Mouse (Mus musculus): ENCODE data around the gene Spsb1.

The Spsb1 gene

DNA sequence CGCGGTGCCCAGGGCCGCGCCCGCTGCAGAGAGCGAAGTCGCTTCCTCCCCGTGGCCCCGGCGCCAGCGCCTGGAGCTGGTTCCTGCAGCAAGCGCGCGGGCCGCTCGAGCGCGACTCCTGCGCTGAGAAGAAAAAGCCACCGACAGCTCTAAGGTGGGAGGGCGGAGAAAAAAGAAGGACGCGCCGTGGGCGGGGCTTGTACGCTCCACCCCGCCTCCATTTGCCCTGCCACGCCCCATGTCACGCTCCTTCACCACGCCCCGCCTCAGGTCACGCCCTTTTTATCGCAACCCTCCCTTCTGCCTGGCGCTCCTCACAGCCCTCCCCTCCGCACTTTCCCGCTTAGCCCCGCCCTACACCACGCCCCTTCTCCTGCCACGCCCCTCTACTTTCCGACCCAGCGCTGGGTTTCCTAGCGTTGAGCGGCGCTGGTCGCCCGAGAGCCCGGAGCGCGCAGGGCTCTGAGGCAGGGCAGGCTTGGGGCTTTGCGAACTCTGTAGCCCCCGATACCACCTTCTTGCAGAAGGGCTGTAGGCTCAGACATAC lies at the start of gene Spsb1:
TSS of gene Spsb1 (minus strand) at position 151 of the 547 bp plus-strand sequence.
- in situ Hi-C loops (cut with MboI) = loop anchor here (5.0 kb wide), 1 partner anchor 118 kb away; no protein-coding TSS in a partner anchor

DNA sequence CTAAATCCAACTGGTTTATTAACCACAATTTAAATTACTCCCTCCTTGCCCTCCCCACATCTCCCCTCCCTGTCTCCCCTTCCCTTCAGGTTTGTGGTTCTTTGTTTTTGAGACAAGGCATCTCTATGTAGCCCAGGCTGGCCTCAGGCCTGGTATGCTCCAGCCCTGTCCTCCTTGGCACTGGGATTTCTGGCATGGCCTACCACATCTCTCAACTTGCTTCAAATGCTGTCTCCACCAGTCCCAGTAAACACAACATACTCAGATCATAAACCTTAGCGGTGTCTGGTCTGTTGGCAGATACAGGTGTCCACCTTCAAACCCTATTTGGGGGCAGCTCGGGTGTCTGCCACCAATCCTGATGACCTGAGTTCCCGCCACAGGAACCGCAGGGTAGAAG lies 48.8 kb upstream of the Spsb1 start:
- in situ Hi-C loops (cut with MboI) = no loop called here

DNA sequence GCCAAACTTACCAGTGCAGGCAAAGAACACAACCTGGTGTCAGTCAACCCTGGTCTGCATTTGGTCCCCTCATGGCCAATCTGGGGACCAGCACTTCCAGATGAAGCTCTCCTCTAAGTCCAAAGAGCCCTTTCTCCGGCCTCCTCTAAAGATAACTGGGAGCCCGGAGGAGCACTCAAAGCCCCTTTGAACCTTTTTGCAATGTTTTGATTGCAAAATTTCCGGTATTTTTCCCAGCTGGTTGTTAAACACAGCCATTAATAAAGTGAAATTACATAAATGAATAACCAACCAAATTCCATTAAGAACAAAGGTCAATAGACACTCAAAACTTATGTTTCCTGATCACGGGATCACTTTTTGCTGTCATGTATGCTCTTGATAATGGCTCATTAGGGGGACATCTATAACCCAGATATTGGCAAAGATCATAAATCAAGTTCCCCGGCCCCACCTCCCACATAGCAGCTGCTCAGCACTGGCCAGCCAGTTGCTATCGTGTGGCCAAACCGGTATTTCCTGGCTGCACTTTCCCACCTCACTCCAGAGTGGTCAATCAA lies 48.3 kb upstream of the Spsb1 start:
- in situ Hi-C loops (cut with MboI) = no loop called here

DNA sequence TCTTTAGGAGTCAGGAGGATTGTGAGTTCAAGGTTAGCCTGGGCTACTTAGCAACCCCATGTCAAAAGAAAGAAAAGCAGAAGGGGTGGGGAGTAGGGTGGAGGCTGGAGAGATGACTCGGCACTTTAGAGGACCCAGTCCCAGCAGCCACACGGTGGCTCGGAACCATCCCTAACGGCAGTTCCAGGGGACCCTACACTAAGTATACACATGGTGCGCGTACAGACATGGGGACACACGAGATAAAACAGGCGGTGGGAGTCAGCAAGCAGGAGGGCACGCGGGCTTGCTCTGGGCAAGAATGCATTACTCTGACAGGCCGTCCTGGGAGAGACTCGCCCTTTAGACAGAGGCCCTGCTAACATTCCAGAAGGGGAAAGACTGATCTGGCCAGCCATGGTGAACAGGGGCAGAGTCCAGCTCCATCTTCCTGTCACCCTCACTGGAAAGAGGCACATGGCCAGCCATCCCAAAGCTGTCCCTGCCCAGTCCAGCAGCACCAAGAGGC lies 47.2 kb upstream of the Spsb1 start:
- in situ Hi-C loops (cut with MboI) = no loop called here

DNA sequence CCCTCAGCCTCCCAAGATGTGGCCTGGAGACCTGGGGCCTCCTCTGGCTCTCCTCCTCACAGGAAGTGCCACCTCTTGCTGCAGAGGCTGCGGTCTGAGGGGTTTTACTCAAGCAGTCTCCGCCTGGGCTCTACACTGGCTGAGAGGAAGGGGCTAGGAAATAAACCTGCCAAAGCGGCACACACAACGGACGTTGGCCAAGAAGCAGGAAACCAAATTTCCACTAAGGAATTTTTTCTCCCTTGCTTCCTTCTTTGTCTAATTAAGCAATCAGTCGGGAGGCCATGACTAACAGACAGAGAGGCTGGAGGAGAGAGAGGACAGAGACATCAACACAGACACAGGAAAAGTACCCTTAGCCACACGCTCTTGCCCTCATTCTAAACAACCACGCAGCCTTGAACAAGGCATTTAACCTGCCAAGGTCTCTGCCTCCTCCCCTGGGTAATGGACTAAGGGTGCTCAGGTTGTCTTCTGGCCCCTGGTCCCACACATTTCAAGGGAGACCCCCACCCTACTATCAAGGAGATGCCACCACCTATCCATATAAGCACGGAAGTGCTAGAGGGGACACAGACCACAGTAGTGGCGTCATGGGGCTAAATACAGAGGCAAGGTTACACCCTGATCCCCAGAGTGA lies 46.5 kb upstream of the Spsb1 start:
- in situ Hi-C loops (cut with MboI) = no loop called here

DNA sequence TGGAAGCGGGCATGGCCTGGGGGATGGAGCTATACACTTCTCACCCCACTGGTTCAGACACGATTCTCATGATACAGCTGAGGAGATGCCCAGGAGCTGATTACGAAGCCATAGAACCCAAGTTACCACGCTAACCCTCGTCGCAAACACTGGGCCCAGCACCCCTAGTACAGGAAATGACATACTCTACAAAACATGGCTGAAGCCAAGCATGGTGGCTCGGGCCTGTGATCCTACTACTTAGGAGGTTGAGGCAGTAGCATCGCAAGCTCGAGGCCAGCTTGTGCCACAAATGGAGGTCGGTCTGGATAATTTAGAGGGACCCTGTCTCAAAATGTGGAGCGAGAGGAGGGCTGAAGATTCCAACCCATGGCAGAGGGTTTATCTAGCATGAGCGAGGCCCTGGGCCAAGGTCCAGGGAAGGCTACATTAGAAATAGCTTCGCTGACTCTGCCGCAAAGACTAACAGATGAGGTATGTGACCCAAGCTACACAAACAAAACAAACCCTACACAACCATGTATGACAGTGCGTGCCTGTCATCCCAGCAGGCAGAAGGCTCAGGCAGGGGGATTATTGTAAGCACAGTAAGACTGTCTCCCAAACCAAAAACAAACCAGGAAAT lies 45.2 kb upstream of the Spsb1 start:
- in situ Hi-C loops (cut with MboI) = no loop called here

DNA sequence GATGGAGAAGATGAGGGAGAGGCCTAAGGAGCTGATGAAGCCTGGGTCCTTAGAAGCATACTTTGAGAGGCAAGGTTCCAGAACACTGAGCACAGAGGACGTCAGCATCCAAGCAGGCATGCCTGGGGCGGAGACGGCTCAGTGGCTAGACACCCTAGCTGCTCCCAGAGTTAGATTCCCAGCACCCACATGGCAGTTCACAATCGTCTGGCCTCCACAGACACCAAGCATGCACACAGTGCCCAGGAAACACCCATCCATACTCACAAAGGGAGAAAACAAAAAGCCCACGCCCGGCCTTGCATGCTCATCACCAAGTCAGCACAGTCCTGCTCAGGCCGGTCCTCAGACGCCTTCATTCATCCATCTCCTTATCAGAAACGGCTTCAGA lies 44.7 kb upstream of the Spsb1 start:
- in situ Hi-C loops (cut with MboI) = no loop called here

DNA sequence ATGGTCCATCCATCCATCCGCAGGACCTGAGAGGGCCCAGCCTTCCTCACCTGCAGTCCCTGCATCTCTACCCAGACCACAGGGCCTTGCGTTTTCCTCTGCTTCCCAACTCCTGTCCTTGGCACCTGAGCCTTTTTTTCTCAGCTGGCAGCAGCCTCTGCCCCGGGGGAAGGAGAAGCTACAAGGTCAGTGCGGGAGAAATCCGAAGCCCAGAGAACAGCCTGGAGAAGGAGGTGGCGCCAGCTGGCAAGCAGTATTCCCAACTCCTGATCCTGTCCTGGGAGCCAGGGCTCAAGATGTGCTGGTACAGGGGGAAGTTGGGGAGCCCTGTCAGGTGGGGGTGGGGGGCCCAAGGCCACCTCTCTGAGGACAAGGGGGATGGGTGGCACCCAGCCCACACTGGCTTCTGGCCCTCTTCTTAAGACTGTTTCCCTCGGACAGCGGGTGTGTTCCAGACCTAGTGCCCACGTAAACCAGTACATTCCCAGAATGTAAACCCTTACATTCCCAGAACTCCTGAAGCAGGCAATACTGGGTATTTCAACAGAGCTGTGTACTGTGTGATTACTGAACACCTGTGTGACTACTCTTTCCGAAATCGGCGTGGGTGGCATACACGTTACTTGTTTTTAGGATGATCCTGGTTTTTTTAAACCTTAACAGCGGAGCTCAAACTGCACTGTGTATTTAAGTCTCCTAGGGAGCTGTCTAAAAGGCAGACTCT lies 44.1 kb upstream of the Spsb1 start:
- in situ Hi-C loops (cut with MboI) = no loop called here

DNA sequence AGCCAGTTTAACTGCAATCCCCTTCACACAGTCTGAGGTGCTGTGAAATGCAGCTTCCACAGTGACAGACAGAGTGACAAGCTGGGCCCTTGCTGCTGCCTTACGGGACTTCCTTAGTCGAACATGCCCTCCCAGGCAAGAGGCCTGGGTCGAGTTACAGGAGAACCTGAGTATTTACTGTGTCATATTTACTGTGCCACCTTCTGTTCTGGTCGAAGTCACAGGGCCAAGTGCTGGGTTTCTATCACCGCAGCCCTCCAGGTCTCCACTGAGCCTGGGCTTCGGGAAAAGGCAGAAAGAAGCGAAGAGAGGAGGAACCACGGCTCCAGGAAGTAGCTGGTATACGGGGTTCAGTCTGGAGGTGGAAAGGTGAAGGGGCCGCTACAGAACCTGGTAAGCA lies 43.2 kb upstream of the Spsb1 start:
- in situ Hi-C loops (cut with MboI) = no loop called here

DNA sequence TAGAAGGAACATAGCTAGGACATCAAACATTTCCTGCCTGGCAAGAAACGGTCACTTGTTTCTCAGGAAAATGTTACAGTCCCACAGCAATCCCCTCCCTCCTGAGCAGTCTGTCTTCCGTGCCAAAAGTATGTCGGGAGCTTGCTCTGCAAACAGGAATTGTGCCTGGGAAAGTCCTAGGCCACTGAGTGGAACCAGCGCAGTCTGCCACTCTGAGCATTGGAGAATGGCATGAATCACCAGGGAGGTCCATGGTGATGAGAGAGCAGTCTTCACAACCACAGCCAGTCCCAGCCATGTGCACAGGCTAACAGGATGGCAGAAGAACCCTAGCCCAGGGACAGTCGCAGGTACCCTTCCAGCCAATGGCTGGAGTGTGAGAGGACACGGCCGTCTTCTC lies 41.6 kb upstream of the Spsb1 start:
- in situ Hi-C loops (cut with MboI) = no loop called here

DNA sequence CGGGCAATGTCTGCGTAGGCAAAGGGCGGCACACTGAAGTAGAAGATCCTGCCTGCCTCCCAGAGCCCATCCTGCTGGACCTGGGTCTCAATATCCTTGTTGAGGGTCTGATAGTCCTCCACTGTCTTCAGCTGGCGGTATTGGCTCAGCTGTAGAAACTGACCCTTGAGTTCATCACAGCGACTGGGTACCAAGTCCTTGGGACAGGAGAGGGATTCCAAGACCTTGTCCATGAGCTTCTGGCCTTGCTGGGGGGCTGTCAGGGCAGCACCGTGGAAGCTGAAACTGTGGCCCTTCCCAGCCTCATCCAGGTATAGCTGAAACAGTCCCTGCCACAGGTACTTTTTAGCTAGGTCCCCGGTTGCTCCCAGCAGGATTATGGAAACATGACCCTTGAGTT lies 41.1 kb upstream of the Spsb1 start:
- in situ Hi-C loops (cut with MboI) = no loop called here

DNA sequence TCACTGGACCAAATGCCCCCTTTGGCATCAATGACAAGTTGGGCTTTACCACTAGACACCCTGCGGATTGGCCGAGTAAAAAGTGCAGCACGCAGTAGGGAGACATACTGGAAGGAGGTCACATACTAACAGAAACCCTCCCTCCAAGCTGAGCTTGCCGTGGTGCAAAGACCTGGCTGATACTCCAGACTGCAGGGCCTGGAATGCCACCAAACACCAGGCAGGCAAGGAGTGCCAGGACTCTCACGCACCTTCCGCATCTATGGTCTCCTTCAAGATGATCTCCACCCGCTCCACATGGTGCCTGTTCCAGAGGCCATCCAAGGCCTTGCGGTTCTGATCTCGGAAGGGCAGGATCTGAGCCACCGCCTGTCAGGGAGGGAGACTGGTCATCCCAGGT lies 39.4 kb upstream of the Spsb1 start:
- in situ Hi-C loops (cut with MboI) = no loop called here

DNA sequence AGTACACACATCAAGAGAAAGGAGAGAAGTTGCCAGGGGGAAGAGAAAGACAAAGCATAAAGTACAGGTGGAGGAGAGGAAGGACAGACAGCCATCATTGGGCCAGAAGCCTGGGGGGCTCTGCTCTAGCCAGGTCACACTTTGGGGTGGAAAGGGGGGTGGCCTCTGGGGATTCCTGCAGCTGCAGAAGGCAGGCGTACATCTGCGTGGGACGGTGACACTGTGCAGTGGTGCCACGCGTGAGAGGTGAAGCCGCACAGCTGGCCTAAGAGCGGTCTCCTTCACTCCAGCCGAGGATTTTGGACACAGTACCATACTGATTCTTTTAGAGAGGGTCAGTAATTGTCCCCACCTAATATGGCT lies 37.8 kb upstream of the Spsb1 start:
- in situ Hi-C loops (cut with MboI) = no loop called here

DNA sequence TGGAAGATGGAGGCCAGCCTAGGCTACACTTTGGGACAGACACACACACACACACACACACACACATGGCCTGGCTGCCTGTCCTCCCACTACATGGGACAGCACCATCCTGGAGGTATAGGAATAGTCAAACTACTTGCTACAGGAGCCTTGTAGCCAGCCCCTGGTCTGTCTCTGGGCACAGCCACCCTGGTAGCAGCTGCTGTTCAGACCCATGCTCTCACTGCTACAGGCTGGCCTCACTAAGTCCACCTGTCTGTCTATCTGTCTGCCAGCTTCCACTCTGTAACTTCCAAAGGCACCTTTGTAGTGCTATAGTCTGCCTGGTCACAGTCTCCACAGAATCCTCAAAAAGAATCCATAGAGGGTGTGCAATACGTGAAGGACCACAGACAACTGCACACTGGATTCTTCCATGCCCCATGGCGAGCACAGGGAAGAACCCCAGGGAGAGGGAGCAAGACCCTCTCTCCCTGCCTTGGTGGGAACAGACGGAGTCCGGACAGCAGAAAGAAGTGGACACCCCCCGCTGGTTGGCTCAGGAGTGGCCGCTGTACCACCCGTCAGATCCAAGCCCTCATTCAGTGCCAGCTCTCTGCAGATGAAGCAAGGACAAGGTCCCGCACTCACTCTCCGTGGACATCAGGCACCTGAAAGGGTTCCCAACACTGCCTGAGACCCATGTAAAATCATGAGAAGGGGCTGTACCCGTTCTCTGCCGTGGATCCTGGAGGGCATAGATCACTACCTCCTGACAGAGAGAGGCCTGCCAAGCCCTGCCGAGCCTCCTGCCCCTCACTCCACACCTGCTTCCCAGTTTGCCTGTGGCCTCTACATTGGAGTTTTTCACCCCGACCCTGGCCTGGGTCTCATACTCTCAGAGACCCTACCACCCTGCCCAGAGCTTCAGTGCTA lies 37.2 kb upstream of the Spsb1 start:
- in situ Hi-C loops (cut with MboI) = no loop called here

DNA sequence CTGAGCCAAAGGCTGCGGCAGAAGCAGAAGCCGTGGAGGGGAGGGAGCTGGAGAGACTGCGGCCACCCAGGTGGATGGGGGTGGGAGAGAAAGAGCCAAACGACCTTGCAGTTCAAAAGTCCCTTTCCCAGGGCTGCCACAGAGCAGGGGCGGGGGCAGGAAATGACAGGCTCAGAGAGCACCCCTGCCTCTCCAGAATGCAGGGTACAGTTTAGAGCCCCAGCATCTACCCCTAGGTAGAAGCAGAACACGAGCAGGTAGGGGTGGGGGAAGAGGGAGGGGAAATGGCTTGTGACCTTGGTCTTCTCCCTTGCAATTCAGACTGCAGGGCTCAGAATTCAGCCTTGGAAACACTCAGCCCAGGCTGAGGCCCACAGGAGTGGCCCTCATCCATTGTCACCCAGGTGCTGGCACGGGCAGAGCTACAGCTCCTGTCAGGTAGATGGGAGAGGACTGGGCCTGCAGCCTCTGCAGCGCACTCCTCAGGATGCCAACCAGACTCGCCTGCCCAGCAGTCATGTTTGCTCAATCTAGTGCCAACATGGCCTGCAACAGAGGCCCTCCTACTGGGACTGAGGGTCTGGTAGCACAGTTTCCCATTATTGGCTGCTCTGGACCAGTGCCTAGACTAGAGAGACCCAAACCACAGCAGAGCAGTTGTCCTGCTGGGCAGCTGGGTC lies 36.3 kb upstream of the Spsb1 start:
- in situ Hi-C loops (cut with MboI) = no loop called here

DNA sequence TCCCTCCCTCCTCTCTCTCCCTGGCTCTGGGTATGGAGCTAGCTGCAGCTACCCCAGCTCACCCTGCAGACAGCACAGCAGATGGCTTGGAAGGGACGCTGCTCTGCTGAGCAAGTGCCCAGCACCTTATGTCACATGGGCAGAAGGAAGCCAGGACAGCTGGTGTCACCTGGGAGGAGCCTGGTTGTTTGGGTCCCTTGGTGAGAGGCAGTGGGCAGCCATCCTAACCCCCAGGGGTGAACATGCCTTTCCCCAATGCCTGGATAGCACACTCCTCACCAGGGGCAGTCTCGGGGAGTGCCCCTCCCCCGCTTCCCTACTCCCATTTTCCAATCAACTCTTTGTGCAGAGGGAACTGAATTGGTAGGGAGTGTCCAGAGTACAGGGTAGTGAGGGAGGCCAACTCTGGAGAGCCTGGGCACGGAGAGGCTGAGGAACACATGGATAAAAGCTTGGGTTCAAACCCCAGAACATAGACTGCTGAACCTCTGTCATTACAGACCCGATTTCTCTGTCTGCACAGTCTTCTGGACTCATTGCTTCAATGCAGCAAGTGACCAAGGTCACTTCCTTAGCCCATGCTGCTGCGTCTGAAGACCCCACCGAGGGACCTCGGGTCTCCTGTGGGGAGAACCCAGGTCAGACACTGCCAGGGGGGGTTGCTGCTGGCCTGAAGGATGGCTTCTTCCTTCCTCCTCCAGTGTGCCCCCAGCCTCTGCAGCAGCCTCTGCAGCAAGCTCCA lies 35.5 kb upstream of the Spsb1 start:
- in situ Hi-C loops (cut with MboI) = no loop called here

DNA sequence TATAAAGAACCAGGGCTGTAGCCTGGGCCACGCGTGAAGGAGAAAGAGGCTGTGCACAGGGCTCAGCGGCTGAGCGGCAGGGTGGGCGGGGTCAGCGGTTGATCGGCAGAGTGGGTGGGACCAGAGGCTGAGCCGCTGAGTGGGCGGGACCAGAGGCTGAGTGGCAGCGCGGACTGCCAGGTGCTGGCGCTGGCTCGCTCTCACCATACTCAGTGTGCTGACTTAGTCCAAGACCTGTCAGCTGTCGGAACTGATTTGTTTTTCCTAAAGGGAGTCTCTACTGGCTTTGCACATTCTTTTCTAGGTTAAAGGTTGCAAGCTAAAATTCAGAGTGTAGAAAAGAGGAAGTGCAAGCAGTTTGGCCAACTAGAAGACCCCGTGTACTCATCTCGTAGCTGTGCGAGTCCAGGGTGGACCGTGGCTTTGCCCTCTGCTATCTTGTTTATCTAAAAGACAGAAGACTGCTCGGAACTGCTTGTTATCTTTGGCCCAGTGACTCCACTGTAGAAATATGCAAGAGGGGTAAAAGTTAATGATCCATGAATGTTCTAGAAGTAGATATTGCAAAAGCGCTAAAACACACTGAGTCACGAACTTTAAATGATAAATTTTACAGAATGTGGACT lies 34.2 kb upstream of the Spsb1 start:
- in situ Hi-C loops (cut with MboI) = no loop called here

DNA sequence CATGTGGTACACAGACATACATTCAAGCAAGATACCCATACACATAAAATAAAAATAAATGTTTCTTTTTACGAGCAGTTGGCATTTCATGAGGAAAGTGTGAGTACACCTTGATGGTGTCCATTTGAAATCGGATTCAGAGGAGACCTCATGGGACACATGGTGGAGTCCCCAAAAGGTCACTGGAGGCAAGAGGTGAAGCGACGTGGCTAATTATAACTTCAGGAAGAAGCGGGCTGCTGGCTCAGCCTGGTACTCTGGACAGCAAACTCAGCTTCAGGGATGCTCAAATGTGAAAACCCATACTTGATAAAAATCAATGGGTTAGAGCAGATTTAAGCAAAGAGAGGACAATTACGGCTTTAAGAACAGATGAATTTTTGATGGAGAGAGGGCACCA lies 33.5 kb upstream of the Spsb1 start:
- in situ Hi-C loops (cut with MboI) = no loop called here

DNA sequence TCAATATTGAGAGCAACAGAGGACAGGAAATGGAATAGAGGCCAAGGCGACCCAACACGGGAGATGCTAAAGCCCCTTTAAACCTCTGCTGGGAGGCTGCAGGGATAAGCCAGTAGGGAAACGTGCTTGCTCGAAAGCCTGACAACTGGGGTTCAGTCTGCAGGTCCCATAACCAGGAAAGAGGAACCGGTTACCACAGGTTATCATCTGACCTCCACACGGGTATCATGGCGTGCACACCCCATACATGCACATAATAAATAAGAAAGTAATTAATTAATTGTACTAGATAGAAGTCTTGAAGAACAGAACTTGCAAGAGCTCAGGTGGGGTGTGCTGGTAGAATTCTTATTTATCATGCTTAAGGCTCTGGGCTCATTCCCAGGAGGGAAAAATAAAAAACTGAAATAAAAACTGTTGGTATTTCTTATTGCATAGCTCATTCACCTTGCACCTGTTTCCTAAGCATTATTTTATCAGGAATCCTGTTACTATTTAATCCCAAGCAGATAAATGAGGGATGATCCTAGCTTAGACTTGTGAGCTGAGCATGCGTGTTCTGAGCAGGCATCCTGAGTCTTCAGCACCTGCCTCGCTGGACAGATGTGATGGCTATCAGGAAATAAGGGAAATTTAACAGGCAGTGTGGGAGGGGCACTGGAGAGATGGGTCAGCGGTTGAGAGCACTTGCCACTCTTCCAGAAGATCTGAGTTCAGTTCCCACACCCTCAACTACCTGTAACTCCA lies 32.0 kb upstream of the Spsb1 start:
- in situ Hi-C loops (cut with MboI) = no loop called here

Data from mature B cell (primary cell).